Mouse (Mus musculus) kidney, adult 2 months (tissue): ENCODE data around the gene Cdh7.

Experiments used
- CTCF ChIP-seq: fragments of 200-500 bp; conservative IDR thresholded peaks from 2 replicates; pipeline ENCODE4 v1.5.1; 2011; ENCODE audit warnings: low read depth, mild to moderate bottlenecking, control low read depth, low read length, moderate library complexity, mixed read lengths; ENCODE audit not compliant: insufficient read depth, insufficient read length
- POLR2A ChIP-seq: fragments of 200-500 bp; IDR thresholded peaks from one replicate; pipeline ENCODE4 v1.6.1; 2011; ENCODE audit warnings: low read depth, low read length, control low read depth

DNA sequence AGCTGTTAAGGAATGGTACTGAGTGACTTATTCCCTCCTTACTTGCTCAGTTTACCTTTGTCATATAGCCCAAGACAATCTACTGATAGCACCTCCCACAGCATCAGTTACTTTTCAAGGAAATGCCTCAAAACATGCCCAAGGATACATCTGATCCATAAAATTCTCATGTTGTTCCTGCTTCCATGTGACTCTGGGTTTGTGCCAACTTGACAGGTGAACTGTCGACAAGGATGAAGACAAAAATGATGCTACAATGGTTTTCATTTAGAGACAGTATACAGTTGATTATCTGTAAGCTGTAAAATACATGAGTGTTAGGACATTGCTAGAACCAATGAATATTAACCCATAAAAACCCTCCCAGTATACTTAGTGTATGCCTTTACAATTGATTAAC lies 29.9 kb downstream of the Cdh7 start:
- TF ChIP-seq CTCF (no peak), POLR2A (no peak)
